Mouse (Mus musculus): ENCODE measurements at regions not wholly inside any gene's neighbourhood (a gene's known extent, or its start where the extent isn't known, plus 50 kb on each side); places are given as distances from the start of the nearest gene placed in this dataset.

GRCm38 (mm10) chr6:95179993-95180392 is 63.0 kb downstream of the Kbtbd8 start:
- no peak for DNase-seq (ENCODE audit: low read depth in 2 of 2, low spot score in 2 of 2)

- DNase-seq (ENCODE audit: low read depth in 2 of 2, low spot score in 2 of 2), result no peak
These were observed 65.2 kb downstream of the Kbtbd8 start for GRCm38 (mm10) chr6:95182238-95182637.

GRCm38 (mm10) chr6:95185074-95185931 is 68.3 kb downstream of the Kbtbd8 start:
- no peak for DNase-seq (ENCODE audit: low read depth in 2 of 2, low spot score in 2 of 2)

- DNase-seq (ENCODE audit: low read depth in 2 of 2, low spot score in 2 of 2), result no peak
These were observed 79.6 kb downstream of the Kbtbd8 start for GRCm38 (mm10) chr6:95196631-95197030.

- DNase-seq (ENCODE audit: low read depth in 2 of 2, low spot score in 2 of 2), result no peak
These were observed 81.6 kb downstream of the Kbtbd8 start for GRCm38 (mm10) chr6:95198611-95199010.

- DNase-seq (ENCODE audit: low read depth in 2 of 2, low spot score in 2 of 2), result no peak
These were observed 85.3 kb downstream of the Kbtbd8 start for GRCm38 (mm10) chr6:95202291-95202790.

- no peak for DNase-seq (ENCODE audit: low read depth in 2 of 2, low spot score in 2 of 2)
These were observed 85.9 kb downstream of the Kbtbd8 start for GRCm38 (mm10) chr6:95202978-95203377.

- DNase-seq (ENCODE audit: low read depth in 2 of 2, low spot score in 2 of 2), result no peak
These were observed 87.2 kb downstream of the Kbtbd8 start for GRCm38 (mm10) chr6:95204231-95204630.

- DNase-seq (ENCODE audit: low read depth in 2 of 2, low spot score in 2 of 2), result no peak
These were observed 90.0 kb downstream of the Kbtbd8 start for GRCm38 (mm10) chr6:95207063-95207462.

- DNase-seq (ENCODE audit: low read depth in 2 of 2, low spot score in 2 of 2), result no peak
These were observed 100.4 kb downstream of the Kbtbd8 start for GRCm38 (mm10) chr6:95217431-95217830.

GRCm38 (mm10) chr6:95218830-95219229 is 101.8 kb downstream of the Kbtbd8 start:
- no peak for DNase-seq (ENCODE audit: low read depth in 2 of 2, low spot score in 2 of 2)

GRCm38 (mm10) chr6:95223537-95223936 is 98.4 kb upstream of the Gm10234 start:
- peak; percentile 8 to 37 for DNase-seq (ENCODE audit: low read depth in 2 of 2, low spot score in 2 of 2)

- no peak for DNase-seq (ENCODE audit: low read depth in 2 of 2, low spot score in 2 of 2)
These were observed 92.0 kb upstream of the Gm10234 start for GRCm38 (mm10) chr6:95229885-95230284.

- DNase-seq (ENCODE audit: low read depth in 2 of 2, low spot score in 2 of 2), result no peak
These were observed 87.2 kb upstream of the Gm10234 start for GRCm38 (mm10) chr6:95234712-95235111.

- DNase-seq (ENCODE audit: low read depth in 2 of 2, low spot score in 2 of 2), result no peak
These were observed 78.3 kb upstream of the Gm10234 start for GRCm38 (mm10) chr6:95243657-95244056.

GRCm38 (mm10) chr6:95244911-95245310 is 77.0 kb upstream of the Gm10234 start:
- no peak for DNase-seq (ENCODE audit: low read depth in 2 of 2, low spot score in 2 of 2)

GRCm38 (mm10) chr6:95256303-95256702 is 65.6 kb upstream of the Gm10234 start:
- no peak for DNase-seq (ENCODE audit: low read depth in 2 of 2, low spot score in 2 of 2)

- DNase-seq (ENCODE audit: low read depth in 2 of 2, low spot score in 2 of 2), result no peak
These were observed 60.9 kb upstream of the Gm10234 start for GRCm38 (mm10) chr6:95261001-95261400.

- no peak for DNase-seq (ENCODE audit: low read depth in 2 of 2, low spot score in 2 of 2)
These were observed 57.7 kb upstream of the Gm10234 start for GRCm38 (mm10) chr6:95264011-95264869.

- DNase-seq (ENCODE audit: low read depth in 2 of 2, low spot score in 2 of 2), result no peak
These were observed 52.4 kb upstream of the Gm10234 start for GRCm38 (mm10) chr6:95269524-95269923.

Measured in CD8-positive naive resting alpha-beta T cell, adult 2 months (primary cell).